Mouse (Mus musculus) fat pad, adult 2 months (tissue): ENCODE measurements at regions not wholly inside any gene's neighbourhood (a gene's known extent, or its start where the extent isn't known, plus 50 kb on each side); places are given as distances from the start of the nearest gene placed in this dataset.

ENCODE experiments used
- DNase-seq: peaks from one replicate; pipeline ENCODE4 v3.0.0-alpha.2; 2011; ENCODE audit warnings: low read depth, low spot score; ENCODE audit errors: extremely low read depth

DNA sequence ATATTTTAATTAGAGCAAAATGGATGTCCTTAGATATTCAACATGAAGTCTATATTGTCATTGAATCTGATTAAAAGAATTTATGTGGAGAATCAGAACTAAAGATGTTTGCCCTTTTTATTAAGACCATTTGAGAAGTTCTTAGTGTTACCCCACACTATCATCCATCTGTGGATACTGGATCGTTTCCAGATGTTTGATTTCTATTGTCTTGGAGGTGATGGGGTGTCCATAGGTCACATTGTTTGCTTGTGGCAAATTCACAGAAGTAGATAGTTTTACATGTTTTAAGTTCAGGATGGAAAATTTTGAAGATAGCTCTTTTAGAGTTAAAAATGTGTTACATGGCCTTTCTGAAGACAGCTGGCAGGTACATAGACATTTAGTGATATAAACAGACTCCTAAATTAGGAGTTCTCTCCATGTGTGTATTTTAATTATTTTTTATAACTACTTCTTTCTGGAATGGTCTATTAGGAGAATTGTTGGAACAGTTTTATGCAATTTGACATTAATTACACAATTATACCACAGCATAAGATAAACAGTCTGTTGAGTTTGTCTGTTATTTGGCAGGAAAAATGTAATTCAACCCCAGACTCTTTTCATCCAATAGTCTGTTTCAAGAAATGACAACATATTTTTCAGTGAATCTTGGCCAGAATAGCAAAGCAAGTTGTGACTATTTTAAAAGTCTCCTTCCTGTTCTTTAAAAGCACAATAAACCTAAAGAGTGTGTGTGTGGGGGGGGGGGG lies 368.8 kb upstream of the Plscr5 start:
- no peak for DNase-seq

DNA sequence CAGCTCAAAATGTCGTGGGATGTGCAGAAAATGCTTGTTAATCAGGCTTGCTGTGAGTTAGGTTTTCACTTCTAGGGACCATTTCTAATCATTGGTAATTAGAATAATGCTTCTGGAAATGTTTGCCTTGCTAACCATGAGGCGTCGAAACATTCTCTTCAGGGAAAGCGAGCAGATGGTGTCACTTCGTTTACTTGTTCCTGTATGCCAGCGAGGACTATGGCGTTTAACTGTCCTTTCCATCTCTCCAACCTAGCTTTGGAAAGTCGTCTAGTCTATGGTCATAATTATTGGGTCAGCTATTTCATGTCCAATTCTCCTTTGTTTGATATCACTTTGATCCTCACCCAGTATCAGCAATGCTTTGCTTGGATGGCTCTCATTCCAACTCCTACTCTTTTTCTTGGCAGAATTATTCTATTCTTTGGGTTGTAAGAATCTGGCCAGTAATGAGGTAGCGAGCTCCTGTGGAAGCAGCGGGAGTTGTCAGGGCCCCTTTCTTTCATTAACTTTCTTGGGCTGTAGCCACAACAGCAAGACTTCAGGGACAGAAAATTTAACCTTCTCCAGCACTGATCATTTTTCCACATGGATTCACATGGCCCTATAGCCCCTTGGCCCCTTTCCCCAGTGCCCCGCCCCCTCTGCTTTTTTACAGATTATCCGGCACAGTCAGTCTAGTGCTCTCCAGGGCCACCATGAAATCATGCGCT lies 374.0 kb upstream of the Plscr5 start:
- no peak for DNase-seq

DNA sequence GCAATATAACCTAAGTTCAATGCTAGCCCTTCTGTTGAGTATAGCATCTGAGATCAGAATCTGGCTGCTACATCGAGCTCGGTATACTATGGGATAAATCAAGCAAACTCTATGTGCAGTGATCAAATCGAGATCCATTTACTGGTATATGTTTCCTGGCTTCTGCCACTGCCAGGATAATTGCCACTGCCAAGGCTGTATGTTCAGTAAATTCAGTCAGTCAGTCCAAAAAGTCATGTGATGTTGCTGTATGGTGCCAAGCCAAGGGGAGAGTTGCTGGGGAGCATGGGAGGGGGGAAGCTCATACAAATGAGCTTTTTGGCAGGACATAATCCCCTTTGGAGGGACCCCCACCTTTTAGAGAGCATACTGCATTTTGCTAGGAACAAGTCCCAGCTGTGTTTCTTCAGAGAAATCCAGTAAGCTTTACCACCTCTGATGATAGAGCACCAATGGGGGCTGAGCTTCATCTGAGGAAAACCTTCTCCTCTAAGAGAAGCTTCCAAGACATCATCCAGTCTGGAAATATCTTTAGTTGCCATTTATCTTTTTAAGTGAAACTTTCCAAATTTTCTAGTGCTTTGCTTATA lies 389.3 kb upstream of the Plscr5 start:
- DNase-seq = no peak

- DNase-seq = no peak
Observed at GRCm38 (mm10) chr9:91798837-91799225, 393.9 kb upstream of the Plscr5 start.

DNA sequence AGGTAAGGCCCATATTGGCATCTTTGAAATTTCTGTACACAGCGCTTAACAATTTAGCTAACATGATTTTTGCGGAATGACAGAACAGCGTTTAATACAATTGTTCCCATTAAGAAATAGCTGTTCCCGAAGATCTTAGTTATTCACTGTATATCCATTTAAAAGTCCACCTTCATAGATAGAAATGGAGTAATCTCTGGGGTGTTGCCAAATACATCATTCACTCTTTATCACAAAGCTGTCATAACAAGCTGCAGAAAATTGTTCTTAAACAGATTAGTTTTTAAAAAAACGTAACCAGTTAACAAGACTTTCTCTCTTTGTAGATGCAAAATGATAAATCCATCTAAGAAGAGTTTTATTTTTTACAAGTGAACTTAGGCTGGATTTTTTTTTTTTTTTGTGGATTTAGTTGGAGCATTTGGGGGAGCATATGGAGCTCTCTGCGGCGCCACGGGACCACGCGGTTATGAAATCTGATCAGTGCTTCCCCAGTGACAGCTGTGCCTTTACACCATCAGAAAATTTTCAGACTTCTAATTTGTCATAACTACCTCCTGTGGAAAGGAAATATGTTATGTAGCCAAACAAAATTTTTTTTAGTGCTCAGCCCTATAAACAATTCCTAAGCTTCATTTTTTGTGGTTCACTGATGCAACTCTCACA lies 394.4 kb upstream of the Plscr5 start:
- no peak for DNase-seq

- DNase-seq = no peak
Observed at GRCm38 (mm10) chr9:91796976-91797375, 395.8 kb upstream of the Plscr5 start.

DNA sequence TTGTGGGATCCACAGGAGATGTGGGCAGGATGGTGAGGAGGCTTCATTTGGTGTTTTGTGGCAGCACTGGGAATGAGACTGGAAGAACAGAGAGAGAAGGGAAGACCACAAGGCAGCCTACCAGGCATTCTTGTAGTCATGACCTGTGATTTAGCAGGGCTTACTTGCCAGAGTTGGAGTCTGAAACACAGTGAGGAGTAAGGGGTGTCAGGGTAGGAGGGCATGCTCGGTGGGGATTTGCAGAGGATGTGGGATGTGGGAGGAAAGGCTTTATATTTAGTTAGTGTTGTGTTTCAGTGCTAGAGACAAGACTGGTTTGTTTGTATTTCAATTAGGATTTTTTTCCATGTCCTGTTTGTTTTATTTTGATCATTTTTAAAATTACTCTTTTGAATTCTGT lies 387.3 kb upstream of the Zic1 start:
- no peak for DNase-seq

- no peak for DNase-seq
Observed at GRCm38 (mm10) chr9:91711106-91711505, 345.5 kb upstream of the Zic1 start.

DNA sequence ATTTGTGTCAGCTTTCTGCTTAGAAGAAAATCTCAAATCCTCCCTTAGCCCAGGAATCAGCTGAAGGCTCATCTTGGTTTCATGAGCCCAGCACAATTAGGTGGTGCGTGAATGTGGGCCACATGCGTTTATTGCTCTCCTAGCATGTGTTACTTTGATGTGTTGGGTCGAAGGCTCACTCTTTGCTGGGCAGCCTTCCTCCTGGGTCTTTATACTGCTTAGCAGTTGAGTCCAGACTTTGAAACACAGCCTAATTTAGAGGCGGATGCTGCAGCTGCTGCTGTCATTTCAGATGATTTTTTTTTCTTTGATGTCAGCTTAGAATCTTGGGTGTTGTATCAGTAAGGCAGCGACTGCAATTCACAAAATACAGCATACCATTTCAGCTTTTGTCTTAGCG lies 315.2 kb upstream of the Zic1 start:
- no peak for DNase-seq

DNA sequence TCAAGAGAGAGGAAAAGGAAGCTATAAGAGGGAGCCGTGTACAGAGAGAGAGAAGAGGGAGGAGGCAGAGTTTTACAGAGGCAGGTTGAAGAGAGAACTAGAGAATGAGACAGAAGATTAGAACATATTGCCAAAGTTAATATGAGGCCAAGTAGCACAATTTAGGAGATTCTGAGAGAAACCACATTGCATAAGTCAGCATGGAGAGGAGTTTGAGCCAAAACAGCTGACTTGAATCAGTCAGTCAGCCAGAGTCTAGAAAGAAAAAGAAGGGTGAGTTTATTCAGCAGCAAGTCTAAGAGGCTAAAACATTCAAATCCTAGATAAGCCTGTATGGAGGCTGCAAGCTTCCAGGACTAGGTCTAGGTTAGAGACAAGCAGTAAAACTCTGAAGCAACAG lies 301.1 kb upstream of the Zic1 start:
- no peak for DNase-seq

DNA sequence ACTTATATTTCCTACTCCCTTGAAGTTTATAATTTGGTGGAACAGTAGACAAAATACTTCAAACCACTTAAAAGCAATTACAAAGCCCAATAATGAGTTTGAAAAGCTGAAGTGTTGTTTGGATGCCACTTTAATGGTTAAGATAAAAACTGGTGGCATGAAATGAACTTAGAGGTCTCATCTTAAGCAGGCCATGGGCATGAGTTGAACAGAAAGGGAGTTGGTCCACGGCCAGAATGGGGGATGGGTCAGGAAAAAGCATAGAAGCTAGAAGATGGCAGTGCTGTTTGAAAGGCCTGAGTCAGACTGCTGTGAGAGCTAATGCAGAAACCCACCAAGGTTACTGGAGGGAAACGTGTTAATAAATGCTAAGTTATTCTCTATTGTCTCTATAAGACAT lies 294.5 kb upstream of the Zic1 start:
- DNase-seq = no peak

GRCm38 (mm10) chr9:91654071-91654470 lies 288.5 kb upstream of the Zic1 start:
- DNase-seq = no peak

- DNase-seq = peak; percentile 52
Observed at GRCm38 (mm10) chr9:91652384-91653100, 286.9 kb upstream of the Zic1 start.

- no peak for DNase-seq
Observed at GRCm38 (mm10) chr9:91610401-91610800, 244.8 kb upstream of the Zic1 start.

DNA sequence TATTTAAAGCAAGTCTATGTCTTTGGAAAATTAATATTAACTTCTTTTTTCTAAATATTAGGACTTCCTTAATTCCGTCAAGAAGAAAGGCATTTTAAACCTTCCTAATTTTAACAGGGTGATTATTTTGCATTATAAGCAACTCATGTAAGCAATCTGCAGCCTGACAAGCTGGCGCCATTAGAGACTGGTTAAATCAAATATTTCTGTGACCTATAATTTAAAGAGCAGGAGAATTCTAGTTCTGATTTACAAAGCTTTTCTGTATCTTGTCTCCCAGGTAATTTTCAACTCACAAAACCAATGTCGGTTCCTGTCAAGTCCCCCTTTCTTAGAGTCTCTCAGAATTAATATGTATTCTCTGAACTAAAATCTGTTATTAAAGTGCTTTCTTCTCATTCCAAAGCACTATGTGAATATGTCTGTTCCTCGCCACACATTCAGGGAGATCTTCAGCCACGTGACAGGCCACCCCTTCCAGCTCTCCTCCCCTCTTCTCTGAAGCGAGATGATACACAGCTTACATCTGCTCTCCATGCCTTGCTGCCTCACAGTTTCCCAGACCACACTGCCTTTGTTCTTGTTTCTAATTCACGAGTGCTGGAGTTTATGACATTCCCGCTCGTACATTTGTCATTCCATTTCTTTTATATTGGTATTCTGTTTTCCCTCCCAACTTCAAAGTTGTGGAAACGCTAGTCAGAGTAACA lies 244.0 kb upstream of the Zic1 start:
- no peak for DNase-seq

DNA sequence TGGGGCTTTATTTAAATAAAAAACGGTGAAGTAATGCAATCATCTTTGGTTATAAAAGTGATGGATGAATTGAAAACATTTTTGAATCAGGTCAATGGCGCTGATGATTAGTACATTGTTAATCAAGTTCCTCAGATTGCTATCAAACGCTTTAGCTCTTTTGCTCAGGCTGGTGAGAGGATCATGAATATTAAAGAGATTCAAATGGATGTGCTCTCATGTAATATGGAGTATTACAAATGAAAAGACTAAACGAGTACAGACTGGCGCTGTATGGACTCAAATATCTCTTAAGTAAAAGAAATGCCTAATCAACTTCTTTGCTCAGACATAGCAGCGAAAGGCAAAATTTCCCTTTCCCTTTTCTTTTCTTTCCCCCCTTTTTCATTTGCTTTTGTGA lies 236.1 kb upstream of the Zic1 start:
- no peak for DNase-seq

- no peak for DNase-seq
Observed at GRCm38 (mm10) chr9:91591915-91592314, 226.3 kb upstream of the Zic1 start.

GRCm38 (mm10) chr9:91588756-91589155 lies 223.1 kb upstream of the Zic1 start:
- no peak for DNase-seq

DNA sequence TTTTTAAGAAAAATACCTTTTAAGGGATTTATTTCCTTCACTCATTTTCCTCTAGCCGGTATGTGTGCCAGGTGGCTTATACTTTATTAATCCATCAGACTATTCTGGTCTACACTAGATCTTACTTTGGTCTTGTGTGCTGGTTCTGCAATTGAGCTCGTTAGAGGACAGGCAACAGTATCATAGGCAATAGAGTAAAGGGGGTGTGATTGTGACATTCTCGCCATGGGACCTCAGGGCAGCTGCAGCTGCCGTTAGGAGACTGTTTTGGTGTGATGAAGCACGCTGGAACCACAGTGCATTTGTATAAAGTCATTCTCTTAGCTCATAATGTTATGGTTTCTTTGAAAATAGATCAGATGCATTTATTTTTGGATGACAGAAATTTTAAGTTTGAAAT lies 222.3 kb upstream of the Zic1 start:
- no peak for DNase-seq

DNA sequence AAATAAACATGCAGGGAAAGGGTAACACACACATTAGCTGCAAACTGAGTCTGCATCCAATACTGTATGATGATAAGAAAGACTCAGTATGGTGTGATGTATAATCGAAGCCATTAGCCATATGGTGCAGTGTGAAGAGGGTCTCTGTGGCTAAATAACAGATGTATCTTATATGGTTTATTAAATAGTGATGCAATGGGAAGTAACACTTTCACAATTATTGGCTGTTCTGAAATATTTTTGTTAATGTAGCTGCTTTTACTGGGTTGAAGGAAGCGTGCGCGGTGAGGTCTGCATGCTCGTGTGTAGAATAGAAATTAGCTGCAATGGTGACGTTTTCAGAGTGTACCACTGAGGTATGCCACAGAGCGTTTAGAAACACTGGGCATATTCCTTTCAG lies 221.7 kb upstream of the Zic1 start:
- DNase-seq = no peak

DNA sequence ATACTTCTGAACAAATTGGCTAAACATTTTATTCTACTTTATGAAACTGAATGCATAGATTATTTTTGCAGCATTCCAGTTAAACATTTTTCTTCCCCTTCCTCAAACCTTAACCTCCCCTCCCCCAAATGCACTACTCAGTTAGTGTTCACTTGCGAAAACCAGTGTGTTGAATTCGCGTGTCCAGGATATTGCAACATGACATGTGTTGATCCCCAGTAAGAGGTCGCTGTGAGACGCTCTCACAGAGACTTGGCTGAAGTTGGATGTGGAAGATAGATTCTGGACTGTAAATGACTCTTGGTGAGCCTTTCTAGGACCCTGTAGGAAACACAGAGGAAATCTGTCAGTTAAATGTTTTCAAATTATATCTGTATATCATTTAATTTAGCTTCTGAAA lies 221.0 kb upstream of the Zic1 start:
- DNase-seq = no peak
